Mouse (Mus musculus) cortical plate, adult 2 months (tissue): ENCODE data around the gene Actr1b.

Source experiments
- CTCF ChIP-seq: fragments of 200-500 bp; IDR thresholded peaks from 2 replicates; pipeline ENCODE4 v1.5.1; 2011; ENCODE audit warnings: mild to moderate bottlenecking, control low read depth, low read length; ENCODE audit not compliant: insufficient read depth; ENCODE audit errors: extremely low read depth
- POLR2A ChIP-seq: fragments of 200-500 bp; IDR thresholded peaks from 2 replicates; pipeline ENCODE4 v1.6.1; 2011; ENCODE audit warnings: mild to moderate bottlenecking, low read length, control low read depth; ENCODE audit not compliant: insufficient read depth; ENCODE audit errors: extremely low read depth

DNA sequence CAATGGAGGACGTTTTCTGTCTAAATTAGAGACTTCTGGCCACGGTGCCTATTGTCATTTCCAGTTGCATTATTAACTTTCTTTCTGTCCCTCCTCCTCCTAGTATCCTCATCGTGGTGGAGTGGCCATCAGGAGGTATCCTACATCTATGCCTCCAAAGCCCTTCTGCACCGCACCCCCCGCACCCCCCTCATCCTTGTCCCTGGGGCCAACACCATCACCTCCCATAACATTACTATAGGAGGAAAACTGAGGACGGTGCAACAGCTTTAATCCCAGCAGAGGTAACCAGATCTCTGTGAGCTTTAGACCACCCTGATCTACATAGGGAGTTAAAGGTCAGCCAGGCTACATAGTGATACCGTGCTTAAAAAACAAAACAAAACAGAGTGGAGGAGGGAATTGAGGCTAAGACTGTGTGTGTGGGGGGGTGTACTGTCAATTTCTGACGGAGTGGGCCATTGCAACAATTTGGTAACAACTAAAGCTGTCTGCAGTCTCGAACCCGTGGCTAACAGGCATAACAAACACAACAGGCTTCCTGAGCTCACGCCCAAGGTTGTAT lies 23.5 kb downstream of the Actr1b start:
- no peak for TF ChIP-seq CTCF
- no peak for TF ChIP-seq POLR2A
